Mouse (Mus musculus) midbrain, postnatal 0 days (tissue): ENCODE results near the gene Sox14. TPM values are rescaled to one million over a fixed set of nuclear protein-coding genes. Genes with fewer than 3 reads are reported as not detected.

Source experiments
- ATAC-seq: fragments of 200-750 bp; cut with Nextera tagmentation; 2 replicates; pipeline ENCODE4 v1.8.0; 2017; ENCODE audit warnings: moderate number of reproducible peaks, mild to moderate bottlenecking, moderate TSS enrichment, moderate library complexity; ENCODE audit not compliant: low FRiP score
- DNase-seq: peaks from one replicate; pipeline ENCODE4 v3.0.0-alpha.2; 2015; ENCODE audit warnings: low spot score
- H3K27ac ChIP-seq: fragments of 300-500 bp; sonication (generic); 2 replicates; pipeline ENCODE4 v1.5.1; 2014; ENCODE audit warnings: low read depth, mild to moderate bottlenecking, low read length, mixed read lengths
- H3K27me3 ChIP-seq: fragments of 300-500 bp; sonication (generic); 2 replicates; pipeline ENCODE4 v1.6.1; 2014; ENCODE audit warnings: low read length, control low read depth, mixed read lengths; ENCODE audit not compliant: insufficient read depth
- H3K36me3 ChIP-seq: fragments of 300-500 bp; sonication (generic); 2 replicates; pipeline ENCODE4 v1.6.1; 2014; ENCODE audit warnings: low read length, control low read depth, mixed read lengths; ENCODE audit not compliant: insufficient read depth
- H3K4me1 ChIP-seq: fragments of 300-500 bp; sonication (generic); 2 replicates; pipeline ENCODE4 v1.6.1; 2014; ENCODE audit warnings: mild to moderate bottlenecking, control low read depth, antibody characterized with exemption, low read length, mixed read lengths; ENCODE audit not compliant: insufficient read depth
- H3K4me2 ChIP-seq: fragments of 300-500 bp; sonication (generic); 2 replicates; pipeline ENCODE4 v1.6.1; 2014; ENCODE audit warnings: low read depth, mild to moderate bottlenecking, low read length, mixed read lengths; ENCODE audit not compliant: poor library complexity, severe bottlenecking
- H3K4me3 ChIP-seq: fragments of 300-500 bp; sonication (generic); 2 replicates; pipeline ENCODE4 v1.5.1; 2014; ENCODE audit warnings: low read depth, mild to moderate bottlenecking, low read length, moderate library complexity
- H3K9ac ChIP-seq: fragments of 300-500 bp; sonication (generic); replicated peaks from 2 replicates; pipeline ENCODE4 v1.6.1; 2014; ENCODE audit warnings: mild to moderate bottlenecking, low read length, moderate library complexity, mixed read lengths; ENCODE audit not compliant: poor library complexity, severe bottlenecking
- H3K9me3 ChIP-seq: fragments of 300-500 bp; sonication (generic); 2 replicates; pipeline ENCODE4 v1.6.1; 2016; ENCODE audit warnings: low read length, control low read depth
- CTCF ChIP-seq: IDR thresholded peaks from 2 replicates; pipeline ENCODE4 v1.5.1; 2016; ENCODE audit warnings: antibody characterized with exemption, mild to moderate bottlenecking
- WGBS: fragments of 180-500 bp; shearing (Covaris S2); extraction: QIAGEN DNeasy Blood & Tissue Kit; methylation state at CpG from one replicate; pipeline ENCODE4 v1.1.7; 2014; 5-methylcytosine and 5-hydroxymethylcytosine counted together
- polyA plus RNA-seq: library from polyadenylated mRNA; unstranded; fragments of >200 nt; fragmentation: Nextera tagmentation; extraction: Ambion mirVana; gene quantifications from 2 replicates; pipeline ENCODE4 v1.2.1, GENCODE M21; 2015
- total RNA-seq: library from RNA; depleted of rRNA; stranded (reverse); fragments of >200 nt; gene quantifications from 2 replicates; pipeline ENCODE4 v1.2.3, GENCODE M21; 2014; rRNA removed

The Sox14 gene
- total RNA-seq (23.3 and 33.5 TPM in 2 replicates), polyA plus RNA-seq (45.7 and 46.8 TPM in 2 replicates)

DNA sequence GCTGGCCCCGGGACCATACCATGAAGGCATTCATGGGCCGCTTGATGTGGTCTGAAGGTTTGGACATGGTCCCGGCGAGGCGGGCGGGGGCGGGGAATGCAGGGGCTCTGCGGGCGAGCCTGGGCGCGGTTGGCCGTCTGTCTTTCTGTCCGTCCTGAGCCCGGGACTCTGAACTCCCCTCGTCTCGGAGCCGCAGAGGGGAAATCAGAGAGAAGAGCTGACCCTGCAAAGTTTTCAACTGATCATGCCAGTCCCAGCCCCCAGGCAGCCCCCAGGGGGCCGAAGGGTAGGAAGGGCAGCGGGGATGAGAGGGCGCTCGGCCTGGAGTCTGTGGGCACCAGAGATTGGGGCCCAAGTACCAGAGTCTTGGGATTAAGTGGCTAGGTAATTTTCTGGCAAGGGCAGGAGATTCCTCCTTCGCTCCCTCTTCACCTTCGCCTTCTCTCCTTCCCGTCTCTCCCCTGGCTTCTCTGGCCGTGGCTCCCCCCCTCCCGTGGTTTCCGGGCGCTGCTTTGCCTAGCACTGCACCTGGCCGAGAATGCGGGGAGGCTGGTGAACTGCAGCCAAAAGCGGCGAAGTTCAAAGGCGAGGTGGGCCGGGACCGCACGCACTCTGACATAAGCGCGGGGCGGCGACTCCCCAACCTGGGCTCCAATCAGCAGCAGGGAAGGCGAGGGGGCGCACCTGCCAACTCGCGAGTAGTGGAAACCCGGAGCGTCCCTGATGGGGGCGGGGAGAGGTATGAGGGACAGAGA lies at the start of gene Sox14:
Sox14 (minus strand) TSS at position 553 of the 755 bp plus-strand sequence.
- Histone ChIP-seq H3K9ac (peak within 1 kb of the TSS; percentile 61), H3K27me3 (peaks cover 70% of the 10 kb centered on the region), H3K4me3 (peak within 1 kb of the TSS; percentile 40), H3K27ac (peak within 1 kb of the TSS; percentile 76), H3K4me1 (no peaks in the 10 kb centered on the region), H3K36me3 (no peaks in the 10 kb centered on the region), H3K9me3 (no peaks in the 10 kb centered on the region), H3K4me2 (peak within 1 kb of the TSS; percentile 46)
- DNase-seq (no peak), ATAC-seq (peak; percentile 59)
- 1% methylated on average over 46 of the region's 47 CpGs for WGBS
- TF ChIP-seq CTCF, result no peak; the same call in 1 of the 2 replicates

DNA sequence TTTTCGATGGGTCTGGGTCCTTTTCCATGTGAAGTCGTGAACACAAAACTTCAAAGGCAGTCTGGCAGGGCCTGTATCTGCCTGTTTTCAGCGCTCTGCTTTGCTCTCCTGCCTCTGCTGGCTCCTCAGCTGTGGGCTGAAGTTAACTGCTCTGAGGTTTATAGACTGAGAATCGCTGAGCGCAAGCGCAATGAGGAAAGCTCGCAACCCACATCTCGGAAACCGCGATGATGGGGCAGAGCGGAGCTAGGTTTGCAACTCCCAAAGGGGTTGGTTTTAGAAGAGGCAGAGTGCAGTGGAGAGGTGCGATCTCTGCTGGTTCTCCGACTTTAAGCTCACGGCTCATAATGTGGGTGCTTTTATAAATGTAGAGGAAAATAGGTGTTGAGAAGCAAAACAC lies 3.3 kb upstream of the Sox14 start:
- DNase-seq, result no peak
- TF ChIP-seq CTCF, result no peak

DNA sequence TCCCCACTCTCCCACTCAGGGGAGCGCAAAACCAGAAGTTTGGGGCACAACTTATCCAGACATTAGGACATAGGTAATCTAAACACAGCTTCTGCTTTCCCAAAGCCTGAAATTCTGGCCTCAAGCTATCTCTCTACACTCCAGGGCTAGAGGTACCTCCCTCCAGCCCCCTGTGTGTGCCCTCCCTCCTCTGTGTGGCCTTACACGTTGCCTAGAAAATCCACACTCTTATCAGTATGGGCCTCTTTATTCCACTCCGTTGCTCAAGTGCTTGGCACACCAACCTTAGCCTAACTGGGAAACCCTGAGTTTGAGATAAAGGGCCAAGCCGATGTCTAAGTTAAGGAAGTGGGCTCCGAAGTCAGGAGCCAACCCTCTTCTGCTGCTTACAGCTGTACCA lies 2.6 kb upstream of the Sox14 start:
- no peak for ATAC-seq
- H3K27ac ChIP-seq, result no peak overlapping the region
- H3K9me3 ChIP-seq, result no peaks in the 10 kb centered on the region
- no peaks in the 10 kb centered on the region for H3K4me1 ChIP-seq
- no peak for TF ChIP-seq CTCF
- WGBS, result 11% methylated on average over 5 of the region's 5 CpGs
- H3K36me3 ChIP-seq, result no peaks in the 10 kb centered on the region
- H3K4me3 ChIP-seq, result no peak overlapping the region
- DNase-seq, result no peak
- no peak overlapping the region for H3K4me2 ChIP-seq
- no peak overlapping the region for H3K9ac ChIP-seq
- peaks cover 57% of the 10 kb centered on the region for H3K27me3 ChIP-seq

More for the DNA sequence above, 3.3 kb upstream of the Sox14 start:
- Histone ChIP-seq H3K9me3 (no peaks in the 10 kb centered on the region), H3K4me3 (no peak overlapping the region), H3K4me2 (no peak overlapping the region), H3K9ac (no peak overlapping the region), H3K27me3 (peaks cover 53% of the 10 kb centered on the region), H3K4me1 (no peaks in the 10 kb centered on the region), H3K27ac (no peak overlapping the region), H3K36me3 (no peaks in the 10 kb centered on the region)
- ATAC-seq, result no peak
- 4% methylated on average over 14 of the region's 14 CpGs for WGBS

GRCm38 (mm10) chr9:99877056-99877546 lies 1.1 kb upstream of the Sox14 start:
- Histone ChIP-seq H3K9ac (no peak overlapping the region), H3K36me3 (no peaks in the 10 kb centered on the region), H3K9me3 (no peaks in the 10 kb centered on the region), H3K4me2 (peak overlapping the region; percentile 46), H3K27ac (no peak overlapping the region), H3K27me3 (peaks cover 67% of the 10 kb centered on the region), H3K4me1 (no peaks in the 10 kb centered on the region), H3K4me3 (no peak overlapping the region; the same call in 1 of the 2 replicates)
- ATAC-seq (no peak), DNase-seq (no peak)
- TF ChIP-seq CTCF, result no peak
- 6% methylated on average over 22 of the region's 22 CpGs for WGBS

GRCm38 (mm10) chr9:99876373-99877055 lies 544 bp upstream of the Sox14 start:
- H3K4me3 ChIP-seq, result peak overlapping the region; percentile 40
- ATAC-seq (no peak), DNase-seq (no peak)
- no peaks in the 10 kb centered on the region for H3K4me1 ChIP-seq
- 2% methylated on average over 25 of the region's 25 CpGs for WGBS
- H3K27me3 ChIP-seq, result peaks cover 70% of the 10 kb centered on the region
- H3K9ac ChIP-seq, result no peak overlapping the region
- H3K9me3 ChIP-seq, result no peaks in the 10 kb centered on the region
- no peak for TF ChIP-seq CTCF
- no peak overlapping the region for H3K27ac ChIP-seq
- peak overlapping the region; percentile 46 for H3K4me2 ChIP-seq
- H3K36me3 ChIP-seq, result no peaks in the 10 kb centered on the region
